25 mouse cellular contexts compared by ENCODE assay signal in the genomic region with DNA sequence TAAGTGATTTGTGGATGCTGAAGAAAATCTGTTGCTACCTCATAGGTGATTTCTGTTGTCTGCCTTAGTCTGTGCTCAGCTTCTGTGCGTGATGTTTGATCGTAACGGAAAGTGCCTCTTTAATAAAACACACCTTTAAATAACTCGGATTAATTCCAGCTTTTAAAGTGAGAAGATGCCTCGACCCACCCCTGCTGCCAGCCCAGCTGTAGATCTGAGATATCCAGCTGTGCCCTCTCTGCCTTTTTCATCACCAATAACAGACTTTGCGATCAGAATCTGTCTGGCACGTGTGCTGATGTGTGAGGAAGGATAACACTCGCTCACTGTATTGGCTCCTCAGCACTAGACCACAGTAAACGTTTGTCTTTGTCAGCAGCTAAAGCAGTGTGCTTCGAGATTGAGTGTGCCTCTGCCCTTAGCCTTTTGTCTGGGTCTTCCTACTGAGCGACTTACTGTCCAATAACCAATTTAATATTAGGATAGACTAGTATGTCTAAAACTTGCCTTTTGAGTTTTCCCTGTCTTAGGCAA.
DNase-seq lines count a peak whose midpoint lies in the region; ATAC-seq and TF ChIP-seq lines count a peak whose summit lies in the region.
"Had no signal": no experiment of that assay in that cellular context is flagged by ENCODE, and none has a peak within 500 bp of the region (broad histone marks: within the 10 kb centered on the region; RNA-seq: fewer than 3 reads in every experiment).

No protein-coding gene starts in this region.

- no peaks in the 10 kb centered on the region for H3K36me3 ChIP-seq in hindbrain, embryonic 11.5 days (ENCODE audit: control insufficient read depth, insufficient read depth, low read length)
- H3K36me3 ChIP-seq in hindbrain, embryonic 12.5 days = no peaks in the 10 kb centered on the region
- peaks cover 17% of the 10 kb centered on the region for H3K36me3 ChIP-seq in G1E (replicated peaks)
- H3K36me3 ChIP-seq in forebrain, embryonic 14.5 days (ENCODE audit: control insufficient read depth, insufficient read depth, low read length) = no peaks in the 10 kb centered on the region
- H3K36me3 ChIP-seq in hindbrain, embryonic 16.5 days (ENCODE audit: control insufficient read depth, insufficient read depth, low read length) = no peaks in the 10 kb centered on the region
- H3K36me3 ChIP-seq: embryonic facial prominence, embryonic 12.5 days; kidney, embryonic 15.5 days; midbrain, embryonic 12.5 days had no signal

- H3K9me3 ChIP-seq in hindbrain, embryonic 11.5 days (ENCODE audit: control insufficient read depth, low read length) = no peaks in the 10 kb centered on the region
- H3K9me3 ChIP-seq in hindbrain, embryonic 12.5 days (replicated peaks) = no peaks in the 10 kb centered on the region
- H3K9me3 ChIP-seq in G1E (replicated peaks) = no peaks in the 10 kb centered on the region
- no peaks in the 10 kb centered on the region for H3K9me3 ChIP-seq in forebrain, embryonic 14.5 days (replicated peaks; ENCODE audit: control insufficient read depth, low read length)
- no peaks in the 10 kb centered on the region for H3K9me3 ChIP-seq in hindbrain, embryonic 16.5 days (ENCODE audit: control insufficient read depth, low read length)
- H3K9me3 ChIP-seq: embryonic facial prominence, embryonic 12.5 days; kidney, embryonic 15.5 days; midbrain, embryonic 12.5 days had no signal

- no peaks in the 10 kb centered on the region for H3K4me1 ChIP-seq in hindbrain, embryonic 11.5 days (replicated peaks; ENCODE audit: control insufficient read depth, insufficient read depth, low read length)
- peaks cover 11% of the 10 kb centered on the region for H3K4me1 ChIP-seq in hindbrain, embryonic 12.5 days
- peaks cover 13% of the 10 kb centered on the region for H3K4me1 ChIP-seq in G1E (ENCODE audit: insufficient read depth, low read depth, low read length)
- H3K4me1 ChIP-seq in forebrain, embryonic 14.5 days (ENCODE audit: control insufficient read depth, insufficient read depth, low read length) = peaks cover 10% of the 10 kb centered on the region
- H3K4me1 ChIP-seq in hindbrain, embryonic 16.5 days (ENCODE audit: control insufficient read depth, insufficient read depth, low read depth, low read length) = peaks cover 6% of the 10 kb centered on the region; the same call in 1 of the 2 replicates
- H3K4me1 ChIP-seq: embryonic facial prominence, embryonic 12.5 days had no signal

- H3K4me2 ChIP-seq in hindbrain, embryonic 11.5 days (replicated peaks; ENCODE audit: low read depth, low read length) = no peak overlapping the region
- H3K4me2 ChIP-seq in hindbrain, embryonic 12.5 days (replicated peaks) = no peak overlapping the region
- no peak overlapping the region for H3K4me2 ChIP-seq in forebrain, embryonic 14.5 days (ENCODE audit: low read length)
- H3K4me2 ChIP-seq in hindbrain, embryonic 16.5 days (ENCODE audit: low read length) = no peak overlapping the region
- H3K4me2 ChIP-seq: embryonic facial prominence, embryonic 12.5 days; heart, embryonic 11.5 days; kidney, embryonic 15.5 days; liver, embryonic 11.5 days; midbrain, embryonic 12.5 days had no signal

- no peak for TF ChIP-seq CTCF in G1E (IDR thresholded peaks at IDR 0.05; ENCODE audit: low read depth, low read length)

- H3K27ac ChIP-seq in hindbrain, embryonic 11.5 days (ENCODE audit: low read depth, low read length) = no peak overlapping the region
- H3K27ac ChIP-seq in hindbrain, embryonic 12.5 days = no peak overlapping the region
- H3K27ac ChIP-seq in forebrain, embryonic 14.5 days (ENCODE audit: low read depth, low read length) = no peak overlapping the region; the same call in 1 of the 2 replicates
- no peak overlapping the region for H3K27ac ChIP-seq in hindbrain, embryonic 16.5 days (ENCODE audit: low read depth, low read length)
- H3K27ac ChIP-seq: embryonic facial prominence, embryonic 12.5 days; kidney, embryonic 15.5 days; midbrain, embryonic 12.5 days; stomach, postnatal 0 days had no signal

- no peaks in the 10 kb centered on the region for H3K27me3 ChIP-seq in hindbrain, embryonic 11.5 days (ENCODE audit: control insufficient read depth, insufficient read depth, low read length)
- H3K27me3 ChIP-seq in hindbrain, embryonic 12.5 days = no peaks in the 10 kb centered on the region
- no peaks in the 10 kb centered on the region for H3K27me3 ChIP-seq in G1E (ENCODE audit: insufficient read depth, low read length)
- H3K27me3 ChIP-seq in forebrain, embryonic 14.5 days (replicated peaks; ENCODE audit: control insufficient read depth, insufficient read depth, low read length) = no peaks in the 10 kb centered on the region
- H3K27me3 ChIP-seq in hindbrain, embryonic 16.5 days (replicated peaks; ENCODE audit: control insufficient read depth, insufficient read depth, low read length) = no peaks in the 10 kb centered on the region
- H3K27me3 ChIP-seq: embryonic facial prominence, embryonic 12.5 days; kidney, embryonic 15.5 days had no signal

- 49% methylated on average over 11 of the region's 11 CpGs for WGBS in hindbrain, embryonic 11.5 days
- WGBS in hindbrain, embryonic 12.5 days = 45% methylated on average over 11 of the region's 11 CpGs
- 60% methylated on average over 11 of the region's 11 CpGs for WGBS in forebrain, embryonic 14.5 days
- WGBS in hindbrain, embryonic 16.5 days = 34% methylated on average over 11 of the region's 11 CpGs

- no peak overlapping the region for H3K9ac ChIP-seq in hindbrain, embryonic 11.5 days (ENCODE audit: low read depth, low read length)
- H3K9ac ChIP-seq in hindbrain, embryonic 12.5 days = no peak overlapping the region
- H3K9ac ChIP-seq in forebrain, embryonic 14.5 days (ENCODE audit: low read length) = no peak overlapping the region
- no peak overlapping the region for H3K9ac ChIP-seq in hindbrain, embryonic 16.5 days (ENCODE audit: low read depth, low read length)
- H3K9ac ChIP-seq: embryonic facial prominence, embryonic 12.5 days; kidney, embryonic 15.5 days; liver, postnatal 0 days; midbrain, embryonic 12.5 days had no signal

- ATAC-seq in hindbrain, embryonic 11.5 days (ENCODE audit: low FRiP score) = 0 out of 2 replicates have a peak, but pooled peaks have one; percentile 21
- no peak for ATAC-seq in hindbrain, embryonic 12.5 days (ENCODE audit: low FRiP score)
- ATAC-seq in G1E (ENCODE audit: extremely low read depth, insufficient number of reproducible peaks, low FRiP score, poor library complexity, severe bottlenecking) = peak; percentile 94
- peak; percentile 34; the same call in 1 of the 2 replicates for ATAC-seq in forebrain, embryonic 14.5 days
- peak; percentile 53 for ATAC-seq in hindbrain, embryonic 16.5 days
- ATAC-seq in erythroblast, adult 5-6 weeks (replicated peaks; ENCODE audit: low FRiP score, poor library complexity, severe bottlenecking) = no peak
- ATAC-seq: CD4-positive, CD25-positive, alpha-beta regulatory T cell, adult 4 months; intestine, postnatal 0 days; liver, postnatal 0 days; lung, postnatal 0 days had no signal

- no peak overlapping the region for H3K4me3 ChIP-seq in hindbrain, embryonic 11.5 days (ENCODE audit: low read depth, low read length)
- H3K4me3 ChIP-seq in hindbrain, embryonic 12.5 days = no peak overlapping the region
- H3K4me3 ChIP-seq in G1E (ENCODE audit: low read depth, low read length) = no peak overlapping the region; the same call in 1 of the 2 replicates
- H3K4me3 ChIP-seq in forebrain, embryonic 14.5 days (ENCODE audit: low read depth, low read length) = no peak overlapping the region
- H3K4me3 ChIP-seq in hindbrain, embryonic 16.5 days (ENCODE audit: low read length) = no peak overlapping the region
- H3K4me3 ChIP-seq: embryonic facial prominence, embryonic 12.5 days; erythroblast, embryonic 14.5 days; kidney, embryonic 15.5 days; midbrain, embryonic 12.5 days had no signal

- DNase-seq in hindbrain, embryonic 11.5 days (ENCODE audit: low spot score) = no peak
- DNase-seq in G1E (ENCODE audit: low spot score) = peak; percentile 23
- DNase-seq in forebrain, embryonic 14.5 days (ENCODE audit: low spot score) = peak; percentile 48
- no peak for DNase-seq in testis, postnatal 14 days (ENCODE audit: low spot score)
- DNase-seq: adrenal gland, postnatal 36 days; cerebellum, adult 11 months; cerebellum, postnatal 14 days; gastrocnemius, postnatal 10 days; kidney, postnatal 36 days; layer of hippocampus, postnatal 36 days; liver, postnatal 0 days; right cerebral cortex, postnatal 14 days had no signal

Comparison
In these comparisons a context has a peak if more than half of its experiments do, and no peak if none do; other contexts are left out.
1. ATAC-seq: peak in hindbrain, embryonic 11.5 days (single experiment), G1E (single experiment), forebrain, embryonic 14.5 days (single experiment) and hindbrain, embryonic 16.5 days (single experiment); none in hindbrain, embryonic 12.5 days (single experiment) and erythroblast, adult 5-6 weeks (single experiment).
2. DNase-seq: peak in G1E (single experiment) and forebrain, embryonic 14.5 days (single experiment); none in hindbrain, embryonic 11.5 days (single experiment) and testis, postnatal 14 days (single experiment).